Mouse (Mus musculus) liver, embryonic 13.5 days (tissue): ENCODE data around the gene Fam184b. TPM values are rescaled to one million over a fixed set of nuclear protein-coding genes. Genes with fewer than 3 reads are reported as not detected.
A peak's percentile ranks its signal among the peaks of the same experiment; 100 is the strongest.

ENCODE experiments used
- ATAC-seq: fragments of 200-750 bp; cut with Nextera tagmentation; 2 replicates; pipeline ENCODE4 v1.8.0; 2017; ENCODE audit warnings: low read depth, mild to moderate bottlenecking, moderate number of reproducible peaks, moderate library complexity
- DNase-seq: peaks from one replicate; pipeline ENCODE4 v3.0.0; 2022
- H3K27ac ChIP-seq: fragments of 300-500 bp; sonication (generic); 2 replicates; pipeline ENCODE4 v1.5.1; 2015; ENCODE audit warnings: moderate library complexity, mild to moderate bottlenecking, inconsistent platforms
- H3K27me3 ChIP-seq: fragments of 300-500 bp; sonication (generic); 2 replicates; pipeline ENCODE4 v1.6.1; 2015; ENCODE audit warnings: mild to moderate bottlenecking, inconsistent platforms
- H3K36me3 ChIP-seq: fragments of 300-500 bp; sonication (generic); 2 replicates; pipeline ENCODE4 v1.6.1; 2015; ENCODE audit warnings: mild to moderate bottlenecking, inconsistent platforms
- H3K4me1 ChIP-seq: fragments of 300-500 bp; sonication (generic); replicated peaks from 2 replicates; pipeline ENCODE4 v1.6.1; 2015; ENCODE audit warnings: inconsistent platforms
- H3K4me2 ChIP-seq: fragments of 300-500 bp; sonication (generic); 2 replicates; pipeline ENCODE4 v1.6.1; 2015; ENCODE audit warnings: inconsistent platforms, mild to moderate bottlenecking, moderate library complexity
- H3K4me3 ChIP-seq: fragments of 300-500 bp; sonication (generic); replicated peaks from 2 replicates; pipeline ENCODE4 v1.5.1; 2015; ENCODE audit warnings: mild to moderate bottlenecking, inconsistent platforms
- H3K9ac ChIP-seq: fragments of 300-500 bp; sonication (generic); 2 replicates; pipeline ENCODE4 v1.6.1; 2015; ENCODE audit warnings: mild to moderate bottlenecking, inconsistent platforms
- H3K9me3 ChIP-seq: fragments of 300-500 bp; sonication (generic); replicated peaks from 2 replicates; pipeline ENCODE4 v1.6.1; 2016; ENCODE audit warnings: inconsistent platforms
- WGBS: fragments of 180-500 bp; shearing (Covaris S2); methylation state at CpG from one replicate; pipeline ENCODE4 v1.1.7; 2015; ENCODE audit not compliant: insufficient replicate concordance; 5-methylcytosine and 5-hydroxymethylcytosine counted together
- polyA plus RNA-seq: library from polyadenylated mRNA; unstranded; fragments of >200 nt; fragmentation: Nextera tagmentation; extraction: Ambion mirVana; gene quantifications from 2 replicates; pipeline ENCODE4 v1.2.1, GENCODE M21; 2015

Fam184b gene
- polyA plus RNA-seq, 1 experiment from 2014 or later, result 0.10 TPM

GRCm38 (mm10) chr5:45534319-45535098 lies 104.9 kb downstream of the Fam184b start:
- H3K4me3 ChIP-seq, result no peak overlapping the region
- H3K9me3 ChIP-seq, result no peaks in the 10 kb centered on the region
- peak; percentile 40 for DNase-seq
- no peak overlapping the region for H3K27ac ChIP-seq
- WGBS, result 5% methylated on average over 17 of the region's 17 CpGs
- no peaks in the 10 kb centered on the region for H3K4me1 ChIP-seq
- ATAC-seq, result peak; percentile 75
- H3K36me3 ChIP-seq, result 0 out of 2 replicates have a peak, but pooled peaks cover 3% of the 10 kb centered on the region
- H3K27me3 ChIP-seq, result no peaks in the 10 kb centered on the region
- no peak overlapping the region for H3K9ac ChIP-seq
- peak overlapping the region; percentile 16; the same call in 1 of the 2 replicates for H3K4me2 ChIP-seq

GRCm38 (mm10) chr5:45529696-45530095 lies 109.7 kb downstream of the Fam184b start:
- 72% methylated on average over 3 of the region's 3 CpGs for WGBS
- DNase-seq (peak; percentile 20), ATAC-seq (no peak)
- no peak overlapping the region for H3K4me3 ChIP-seq
- H3K4me2 ChIP-seq, result no peak overlapping the region
- peaks cover 46% of the 10 kb centered on the region for H3K36me3 ChIP-seq
- H3K4me1 ChIP-seq, result no peaks in the 10 kb centered on the region
- H3K27ac ChIP-seq, result no peak overlapping the region
- no peak overlapping the region for H3K9ac ChIP-seq
- no peaks in the 10 kb centered on the region for H3K9me3 ChIP-seq
- no peaks in the 10 kb centered on the region for H3K27me3 ChIP-seq

- DNase-seq (no peak), ATAC-seq (no peak)
- Histone ChIP-seq H3K4me1 (peaks cover 7% of the 10 kb centered on the region), H3K27me3 (no peaks in the 10 kb centered on the region), H3K27ac (no peak overlapping the region), H3K4me3 (no peak overlapping the region), H3K4me2 (no peak overlapping the region), H3K9ac (no peak overlapping the region), H3K9me3 (no peaks in the 10 kb centered on the region), H3K36me3 (peaks cover 59% of the 10 kb centered on the region)
- WGBS, result 76% methylated on average over 4 of the region's 4 CpGs
Observed at GRCm38 (mm10) chr5:45526338-45526737, 113.1 kb downstream of the Fam184b start.

GRCm38 (mm10) chr5:45525101-45525500 lies 114.3 kb downstream of the Fam184b start:
- 85% methylated on average over 10 of the region's 10 CpGs for WGBS
- no peak for ATAC-seq
- no peaks in the 10 kb centered on the region for H3K9me3 ChIP-seq
- peaks cover 15% of the 10 kb centered on the region for H3K4me1 ChIP-seq
- peaks cover 56% of the 10 kb centered on the region for H3K36me3 ChIP-seq
- H3K9ac ChIP-seq, result no peak overlapping the region
- H3K4me2 ChIP-seq, result no peak overlapping the region
- no peak overlapping the region for H3K27ac ChIP-seq
- H3K27me3 ChIP-seq, result no peaks in the 10 kb centered on the region
- H3K4me3 ChIP-seq, result no peak overlapping the region
- DNase-seq, result no peak

GRCm38 (mm10) chr5:45521601-45522000 lies 117.8 kb downstream of the Fam184b start:
- Histone ChIP-seq H3K4me3 (peak overlapping the region; percentile 80), H3K4me2 (peak overlapping the region; percentile 88), H3K27me3 (no peaks in the 10 kb centered on the region), H3K4me1 (peaks cover 18% of the 10 kb centered on the region), H3K36me3 (peaks cover 32% of the 10 kb centered on the region), H3K27ac (no peak overlapping the region), H3K9ac (peak overlapping the region; percentile 83), H3K9me3 (no peaks in the 10 kb centered on the region)
- 71% methylated on average over 6 of the region's 6 CpGs for WGBS
- ATAC-seq (no peak), DNase-seq (no peak)

- peak overlapping the region; percentile 70 for H3K27ac ChIP-seq
- H3K9me3 ChIP-seq, result no peaks in the 10 kb centered on the region
- 1% methylated on average over 5 of the region's 5 CpGs for WGBS
- H3K4me3 ChIP-seq, result peak overlapping the region; percentile 80
- DNase-seq (no peak), ATAC-seq (no peak)
- H3K27me3 ChIP-seq, result no peaks in the 10 kb centered on the region
- peaks cover 24% of the 10 kb centered on the region for H3K36me3 ChIP-seq
- peak overlapping the region; percentile 83 for H3K9ac ChIP-seq
- H3K4me1 ChIP-seq, result peaks cover 18% of the 10 kb centered on the region
- peak overlapping the region; percentile 88 for H3K4me2 ChIP-seq
Observed at GRCm38 (mm10) chr5:45520809-45521110, 118.7 kb downstream of the Fam184b start.

- WGBS, result 2% methylated on average over 56 of the region's 56 CpGs
Observed at GRCm38 (mm10) chr5:45519960-45520808, 119.2 kb downstream of the Fam184b start, which contains the start of gene Med28. Gene Med28 (plus strand): TSS chr5:45520229.

GRCm38 (mm10) chr5:45515151-45515743 lies 124.2 kb downstream of the Fam184b start:
- WGBS, result 74% methylated on average over 10 of the region's 10 CpGs
- no peak overlapping the region for H3K4me2 ChIP-seq
- no peak overlapping the region for H3K27ac ChIP-seq
- peaks cover 3% of the 10 kb centered on the region for H3K4me1 ChIP-seq
- no peaks in the 10 kb centered on the region for H3K9me3 ChIP-seq
- peaks cover 25% of the 10 kb centered on the region for H3K36me3 ChIP-seq
- ATAC-seq (no peak), DNase-seq (no peak)
- no peak overlapping the region for H3K9ac ChIP-seq
- no peaks in the 10 kb centered on the region for H3K27me3 ChIP-seq
- H3K4me3 ChIP-seq, result no peak overlapping the region

More at GRCm38 (mm10) chr5:45519960-45520808, 119.2 kb downstream of the Fam184b start, which contains the start of gene Med28:
- H3K9ac ChIP-seq, result peak within 1 kb of the TSS; percentile 83
- ATAC-seq (peak; percentile 93), DNase-seq (peak; percentile 89)
- H3K9me3 ChIP-seq, result no peaks in the 10 kb centered on the region
- H3K27me3 ChIP-seq, result no peaks in the 10 kb centered on the region
- H3K4me3 ChIP-seq, result peak within 1 kb of the TSS; percentile 80
- peak within 1 kb of the TSS; percentile 88 for H3K4me2 ChIP-seq
- H3K36me3 ChIP-seq, result peaks cover 18% of the 10 kb centered on the region
- H3K27ac ChIP-seq, result peak within 1 kb of the TSS; percentile 70
- peaks cover 18% of the 10 kb centered on the region for H3K4me1 ChIP-seq

- H3K4me2 ChIP-seq, result no peak overlapping the region
- H3K27me3 ChIP-seq, result no peaks in the 10 kb centered on the region
- no peaks in the 10 kb centered on the region; the same call in 1 of the 2 replicates for H3K4me1 ChIP-seq
- H3K9ac ChIP-seq, result no peak overlapping the region
- no peak overlapping the region for H3K4me3 ChIP-seq
- H3K9me3 ChIP-seq, result no peaks in the 10 kb centered on the region
- WGBS, result 83% methylated on average over 1 of the region's 1 CpGs
- H3K36me3 ChIP-seq, result peaks cover 30% of the 10 kb centered on the region
- H3K27ac ChIP-seq, result no peak overlapping the region
- DNase-seq, result no peak
- no peak for ATAC-seq
Observed at GRCm38 (mm10) chr5:45514599-45514998, 124.8 kb downstream of the Fam184b start.

GRCm38 (mm10) chr5:45513511-45513910 lies 125.9 kb downstream of the Fam184b start:
- H3K4me3 ChIP-seq, result no peak overlapping the region
- no peaks in the 10 kb centered on the region for H3K4me1 ChIP-seq
- H3K4me2 ChIP-seq, result no peak overlapping the region
- no peaks in the 10 kb centered on the region for H3K9me3 ChIP-seq
- no peaks in the 10 kb centered on the region for H3K27me3 ChIP-seq
- 67% methylated on average over 2 of the region's 2 CpGs for WGBS
- H3K36me3 ChIP-seq, result peaks cover 31% of the 10 kb centered on the region
- no peak overlapping the region for H3K27ac ChIP-seq
- no peak for DNase-seq
- ATAC-seq, result no peak
- no peak overlapping the region for H3K9ac ChIP-seq

GRCm38 (mm10) chr5:45512908-45513307 lies 126.5 kb downstream of the Fam184b start:
- Histone ChIP-seq H3K36me3 (peaks cover 33% of the 10 kb centered on the region), H3K27ac (no peak overlapping the region), H3K9ac (no peak overlapping the region), H3K4me3 (no peak overlapping the region), H3K27me3 (no peaks in the 10 kb centered on the region), H3K4me2 (no peak overlapping the region), H3K9me3 (no peaks in the 10 kb centered on the region), H3K4me1 (no peaks in the 10 kb centered on the region)
- WGBS, result 79% methylated on average over 6 of the region's 6 CpGs
- ATAC-seq (no peak), DNase-seq (no peak)
